Mouse (Mus musculus): Measurements from ENCODE around the gene Akip1. TPM values are rescaled to one million over a fixed set of nuclear protein-coding genes. Genes with fewer than 3 reads are reported as not detected.
A peak's percentile ranks its signal among the peaks of the same experiment; 100 is the strongest.

Akip1 gene
- 1 to 10 TPM; 4.9 to 5.9 TPM for total RNA-seq (2021)
- long read RNA-seq, experiment 1, partial matches to known transcripts, result 1 of 4 reads
- long read RNA-seq, experiment 1, other reads (novel, unspliced or antisense), result 1 of 4 reads
- long read RNA-seq, experiment 2, partial matches to known transcripts, result 3 of 4 reads
- long read RNA-seq, experiment 2, other reads (novel, unspliced or antisense), result 1 of 4 reads

DNA sequence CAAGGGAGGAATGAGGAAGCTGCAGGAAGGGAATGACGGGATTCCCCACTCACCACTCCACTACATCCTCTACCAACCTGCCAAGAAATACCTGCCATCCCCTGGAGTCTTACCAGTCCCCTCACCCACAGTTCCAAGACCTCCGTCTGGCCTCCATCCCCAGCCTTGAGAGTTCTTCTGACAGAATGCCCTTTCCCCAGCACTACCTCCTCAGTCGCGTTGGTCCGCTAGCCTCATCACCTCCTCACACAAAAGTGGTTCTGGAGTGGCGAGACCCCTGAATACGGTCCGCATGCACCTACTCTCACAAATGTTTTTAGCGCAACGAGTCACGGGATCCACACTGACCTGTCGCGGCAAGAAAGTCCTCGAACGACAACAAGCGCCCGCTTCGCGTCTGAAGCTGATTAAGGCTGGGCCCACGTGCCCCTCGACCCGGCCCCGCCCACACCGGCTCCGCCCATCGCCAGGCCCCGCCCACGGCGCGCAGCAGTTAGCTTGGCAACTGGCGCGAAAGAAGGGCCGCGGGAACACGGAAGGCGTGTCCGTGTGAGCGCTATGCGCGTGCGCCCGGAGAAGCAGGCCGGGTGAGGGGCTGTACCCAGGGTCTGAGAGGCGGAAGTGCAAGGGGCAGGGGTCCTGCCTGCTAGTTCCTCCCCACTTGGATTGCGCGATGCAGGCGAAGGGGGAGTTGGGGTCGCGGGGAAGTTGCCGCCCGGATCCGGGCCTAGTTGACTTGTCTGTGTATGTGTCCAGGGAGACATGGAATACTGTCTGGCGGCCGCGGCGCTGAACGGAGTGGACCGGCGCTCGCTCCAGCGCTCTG lies at the start of gene Akip1, which contains the start of gene St5:
TSS of gene Akip1 (plus strand) at position 501 of the 826 bp plus-strand sequence.
TSS of gene St5 (minus strand) at position 416 of the 826 bp plus-strand sequence.
- intact Hi-C loops (cut with DNase I), result no loop called here
- peak within 1 kb of the TSS; percentile 72 for H3K27ac ChIP-seq

GRCm38 (mm10) chr7:109654871-109655270 lies 48.6 kb upstream of the Akip1 start:
- H3K4me3 ChIP-seq, result no peak overlapping the region
- intact Hi-C loops (cut with DNase I), result no loop called here
- DNase-seq (ENCODE audit: extremely low spot score in 1 of 2, low spot score in 2 of 2), result no peak
- no peak for TF ChIP-seq CTCF (IDR thresholded peaks at IDR 0.05)
- no peak overlapping the region for H3K27ac ChIP-seq

More for the DNA sequence above, at the start of gene Akip1, which contains the start of gene St5:
- peak; percentile 90 to 92 for DNase-seq (ENCODE audit: extremely low spot score in 1 of 2, low spot score in 2 of 2)
- no peak for TF ChIP-seq CTCF (IDR thresholded peaks at IDR 0.05)
- H3K4me3 ChIP-seq, result peak within 1 kb of the TSS; percentile 65

DNA sequence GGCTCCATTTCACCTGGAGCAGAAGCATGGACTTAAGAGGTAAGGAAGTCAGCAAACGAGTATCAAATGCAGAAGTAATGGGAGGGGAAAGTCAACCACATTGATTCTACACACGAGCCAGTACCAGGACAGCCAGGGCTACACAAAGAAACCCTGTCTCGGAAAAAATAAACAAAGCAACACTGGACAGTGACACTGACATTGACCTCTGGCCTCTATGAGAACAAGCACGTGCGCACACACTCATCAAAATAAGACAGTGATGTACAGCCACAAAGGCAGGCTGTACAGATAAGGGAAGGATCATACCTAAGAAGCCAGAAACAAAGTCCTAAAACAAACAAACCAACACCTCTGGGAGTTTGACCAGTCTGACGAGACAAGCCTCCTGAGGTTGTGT lies 45.6 kb upstream of the Akip1 start:
- no peak for TF ChIP-seq CTCF (IDR thresholded peaks at IDR 0.05)
- no peak for DNase-seq (ENCODE audit: extremely low spot score in 1 of 2, low spot score in 2 of 2)
- Histone ChIP-seq H3K27ac (no peak overlapping the region), H3K4me3 (no peak overlapping the region)
- intact Hi-C loops (cut with DNase I), result no loop called here

DNA sequence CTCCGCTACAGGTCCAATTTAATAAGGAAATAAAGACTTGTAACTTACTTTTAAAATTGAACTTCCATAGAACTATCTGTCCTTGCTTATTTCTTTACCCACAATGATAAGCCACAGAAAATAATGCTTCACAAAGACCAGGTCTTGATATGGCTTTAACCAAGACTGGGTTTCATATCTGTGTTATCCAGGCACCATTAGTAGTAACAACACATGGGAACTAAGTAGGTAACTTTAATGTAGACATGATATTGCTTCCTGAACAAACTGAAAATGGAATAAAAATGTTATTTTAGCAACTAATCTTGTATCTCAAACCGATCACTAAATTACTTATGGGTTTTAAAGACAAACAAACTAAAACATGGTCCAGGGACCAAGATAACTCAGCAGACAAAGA lies 44.2 kb upstream of the Akip1 start:
- intact Hi-C loops (cut with DNase I), result no loop called here
- no peak for TF ChIP-seq CTCF (IDR thresholded peaks at IDR 0.05)
- DNase-seq (ENCODE audit: extremely low spot score in 1 of 2, low spot score in 2 of 2), result no peak

DNA sequence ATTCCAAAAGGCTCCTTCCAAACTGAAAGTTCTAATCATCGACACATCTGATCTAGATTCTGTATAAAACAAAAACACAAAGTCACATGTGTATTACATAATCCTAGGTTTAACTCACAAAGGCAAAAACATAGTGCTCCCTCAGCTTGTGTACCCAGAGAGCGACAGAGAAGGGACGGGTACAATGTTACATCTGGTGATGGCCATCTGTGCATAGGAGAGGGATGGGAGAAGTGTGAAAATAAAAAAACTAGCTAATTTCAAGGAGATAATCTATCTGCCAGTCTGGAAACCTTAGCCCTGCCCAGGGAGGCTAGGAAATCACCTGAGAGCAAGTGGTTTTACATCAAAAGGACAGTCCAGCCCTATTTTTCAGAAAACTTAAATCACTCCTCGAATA lies 40.9 kb upstream of the Akip1 start:
- Histone ChIP-seq H3K27ac (no peak overlapping the region), H3K4me3 (no peak overlapping the region)
- TF ChIP-seq CTCF (IDR thresholded peaks at IDR 0.05), result no peak
- intact Hi-C loops (cut with DNase I), result no loop called here
- DNase-seq (ENCODE audit: extremely low spot score in 1 of 2, low spot score in 2 of 2), result no peak

More for the DNA sequence above, 44.2 kb upstream of the Akip1 start:
- Histone ChIP-seq H3K4me3 (no peak overlapping the region), H3K27ac (no peak overlapping the region)

DNA sequence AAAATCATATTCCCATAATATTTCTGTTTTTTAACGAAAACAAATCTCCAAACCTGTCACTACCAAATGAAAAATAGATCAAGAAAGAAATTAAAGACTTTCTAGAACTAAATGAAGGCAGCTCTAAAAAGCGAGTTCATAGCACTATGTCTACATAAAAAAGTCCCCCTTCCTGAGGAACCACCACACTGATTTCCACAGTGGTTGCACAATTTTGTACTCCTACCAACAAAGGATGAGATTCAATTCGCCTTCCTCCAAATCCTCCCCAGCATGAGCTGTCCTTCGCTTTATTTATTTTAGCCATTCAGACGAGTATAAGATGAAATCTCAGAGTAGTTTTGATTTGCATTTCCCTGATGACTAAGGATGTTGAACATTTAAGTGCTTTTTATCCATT lies 36.8 kb upstream of the Akip1 start:
- no peak overlapping the region for H3K27ac ChIP-seq
- no peak overlapping the region for H3K4me3 ChIP-seq
- TF ChIP-seq CTCF (IDR thresholded peaks at IDR 0.05), result no peak
- intact Hi-C loops (cut with DNase I), result no loop called here
- no peak for DNase-seq (ENCODE audit: extremely low spot score in 1 of 2, low spot score in 2 of 2)

- no peak overlapping the region for H3K4me3 ChIP-seq
- no peak for TF ChIP-seq CTCF (IDR thresholded peaks at IDR 0.05)
- intact Hi-C loops (cut with DNase I), result loop anchor here (5.0 kb wide), 1 partner anchor 52 kb away; no protein-coding TSS in a partner anchor
- no peak for DNase-seq (ENCODE audit: extremely low spot score in 1 of 2, low spot score in 2 of 2)
- H3K27ac ChIP-seq, result no peak overlapping the region
Observed at GRCm38 (mm10) chr7:109669426-109670170, 33.9 kb upstream of the Akip1 start.

GRCm38 (mm10) chr7:109671581-109672471 lies 31.7 kb upstream of the Akip1 start:
- no peak for TF ChIP-seq CTCF (IDR thresholded peaks at IDR 0.05)
- intact Hi-C loops (cut with DNase I), result loop anchor here (2.0 to 5.0 kb wide), 2 partner anchors 35 to 55 kb away; no protein-coding TSS in a partner anchor

DNA sequence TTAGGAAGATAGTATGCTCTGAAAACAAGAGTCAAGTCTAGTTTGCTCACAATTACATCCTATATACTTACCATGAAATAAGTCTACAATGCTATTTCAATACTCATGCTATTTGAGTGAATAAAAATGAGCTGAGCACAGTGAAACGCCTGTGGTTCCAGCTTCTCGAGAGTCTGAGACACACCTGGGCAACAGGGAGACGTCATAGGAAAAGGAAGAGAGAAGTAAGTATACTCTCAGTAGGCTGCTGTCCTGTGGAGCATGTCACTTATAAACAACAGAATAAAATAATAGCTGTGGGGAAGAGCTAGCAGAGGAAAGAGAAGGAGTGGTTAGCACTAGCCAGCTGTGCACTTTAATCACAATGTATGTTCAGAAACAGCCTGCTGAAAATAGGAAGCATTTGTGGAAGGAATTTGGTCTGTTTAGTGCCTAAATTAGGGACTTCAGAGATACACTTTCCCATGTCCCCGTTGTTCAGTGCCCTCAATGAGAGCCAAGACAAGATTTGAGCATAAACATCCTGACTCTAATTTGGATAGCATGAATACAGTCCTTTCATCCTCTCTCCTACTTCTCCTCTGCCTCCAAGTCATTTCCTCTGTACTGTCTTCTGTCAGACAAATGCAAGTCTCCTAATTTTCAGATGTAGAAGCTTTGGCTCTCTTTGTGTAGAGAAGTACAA lies 28.4 kb upstream of the Akip1 start:
- Histone ChIP-seq H3K27ac (no peak overlapping the region), H3K4me3 (no peak overlapping the region)
- DNase-seq (ENCODE audit: extremely low spot score in 1 of 2, low spot score in 2 of 2), result no peak
- intact Hi-C loops (cut with DNase I), result loop anchor here (5.0 kb wide), 1 partner anchor 58 kb away; no protein-coding TSS in a partner anchor
- TF ChIP-seq CTCF (IDR thresholded peaks at IDR 0.05), result no peak

More at GRCm38 (mm10) chr7:109671581-109672471, 31.7 kb upstream of the Akip1 start:
- Histone ChIP-seq H3K27ac (peak overlapping the region; percentile 88), H3K4me3 (peak overlapping the region; percentile 81)
- peak; percentile 47 to 65 for DNase-seq (ENCODE audit: extremely low spot score in 1 of 2, low spot score in 2 of 2)

- TF ChIP-seq CTCF (IDR thresholded peaks at IDR 0.05), result peak; percentile 19; the same call in 1 of the 2 replicates
- Histone ChIP-seq H3K4me3 (no peak overlapping the region), H3K27ac (no peak overlapping the region)
- intact Hi-C loops (cut with DNase I), result no loop called here
- no peak for DNase-seq (ENCODE audit: extremely low spot score in 1 of 2, low spot score in 2 of 2)
Observed at GRCm38 (mm10) chr7:109680284-109680683, 23.2 kb upstream of the Akip1 start.
